Mouse (Mus musculus): Measurements from ENCODE around the gene Uba7. TPM values are rescaled to one million over a fixed set of nuclear protein-coding genes. Genes with fewer than 3 reads are reported as not detected.

The Uba7 gene
- polyA plus RNA-seq, 1 experiment, result 0.52 TPM

DNA sequence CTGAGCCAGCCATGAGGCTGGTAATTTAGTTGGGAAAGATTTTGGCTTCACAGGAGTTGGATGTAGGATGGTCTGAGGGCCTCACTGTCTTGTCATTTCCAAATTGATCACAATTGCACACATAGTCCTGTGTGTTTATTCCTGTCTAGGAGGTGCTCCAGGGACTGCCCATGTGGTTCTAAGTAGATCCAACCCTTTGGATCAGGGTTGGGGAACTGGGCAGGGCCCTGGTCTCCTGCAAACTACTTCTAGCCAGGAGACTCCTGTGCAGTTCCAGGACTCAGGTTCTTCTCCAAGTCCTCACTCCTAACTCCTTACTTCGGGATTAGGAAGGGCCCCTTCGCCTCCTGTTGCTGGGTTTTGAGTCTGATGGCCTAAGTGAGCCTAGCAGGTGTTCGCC, 39.9 kb upstream of the Uba7 start, which contains the start of gene Camkv:
TSS of gene Camkv (plus strand) at position 301 of the 400 bp plus-strand sequence.
- Histone ChIP-seq H3K27me3 (ENCODE audit: control insufficient read depth, insufficient read depth, low read length, poor library complexity, severe bottlenecking) (no peaks in the 10 kb centered on the region), H3K27ac (ENCODE audit: insufficient read depth, low read length) (no peak within 1 kb of the TSS), H3K9me3 (replicated peaks; ENCODE audit: control insufficient read depth, insufficient read depth, low read length, poor library complexity, severe bottlenecking) (no peaks in the 10 kb centered on the region), H3K36me3 (ENCODE audit: control insufficient read depth, insufficient read depth, low read length, poor library complexity, severe bottlenecking) (no peaks in the 10 kb centered on the region), H3K9ac (ENCODE audit: low read depth, poor library complexity, severe bottlenecking) (peak within 1 kb of the TSS; percentile 56), H3K4me3 (ENCODE audit: low read depth, low read length) (peak within 1 kb of the TSS; percentile 69), H3K4me1 (ENCODE audit: control insufficient read depth, insufficient read depth, low read length) (no peaks in the 10 kb centered on the region)
- TF ChIP-seq EP300 (IDR thresholded peaks at IDR 0.05; ENCODE audit: insufficient read depth, low read depth, low read length), result no peak
- no peak for TF ChIP-seq POLR2A (IDR thresholded peaks at IDR 0.05; ENCODE audit: insufficient read depth, low read length)
- TF ChIP-seq CTCF (IDR thresholded peaks at IDR 0.05; ENCODE audit: low read depth, low read length), result no peak

DNA sequence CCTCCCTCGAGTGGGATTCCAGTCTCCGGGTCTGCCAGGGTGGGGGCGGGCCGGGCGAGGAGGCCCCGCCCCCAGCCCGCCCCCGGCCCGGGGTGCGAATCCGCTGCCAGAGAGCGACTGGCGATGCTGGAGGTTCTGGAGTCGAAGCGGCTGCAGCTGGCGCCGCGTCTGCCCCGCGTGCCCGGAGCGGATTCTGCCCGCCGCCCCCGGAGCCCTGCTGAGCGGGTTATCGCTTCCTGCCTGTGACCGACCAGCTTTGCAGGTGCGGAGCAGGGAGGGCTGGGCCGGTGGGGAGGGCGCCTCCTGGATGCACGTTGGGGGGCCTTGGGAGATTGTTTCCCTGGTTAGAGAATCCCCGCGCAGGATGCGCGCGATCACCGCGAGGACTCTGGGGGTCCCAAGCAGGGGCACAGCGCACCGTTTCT, 39.5 kb upstream of the Uba7 start:
- Histone ChIP-seq H3K4me3 (ENCODE audit: low read depth, low read length) (peak overlapping the region; percentile 69), H3K9me3 (replicated peaks; ENCODE audit: control insufficient read depth, insufficient read depth, low read length, poor library complexity, severe bottlenecking) (no peaks in the 10 kb centered on the region), H3K27me3 (ENCODE audit: control insufficient read depth, insufficient read depth, low read length, poor library complexity, severe bottlenecking) (no peaks in the 10 kb centered on the region), H3K4me1 (ENCODE audit: control insufficient read depth, insufficient read depth, low read length) (no peaks in the 10 kb centered on the region), H3K36me3 (ENCODE audit: control insufficient read depth, insufficient read depth, low read length, poor library complexity, severe bottlenecking) (no peaks in the 10 kb centered on the region), H3K9ac (ENCODE audit: low read depth, poor library complexity, severe bottlenecking) (peak overlapping the region; percentile 56), H3K27ac (ENCODE audit: insufficient read depth, low read length) (no peak overlapping the region)
- no peak for TF ChIP-seq CTCF (IDR thresholded peaks at IDR 0.05; ENCODE audit: low read depth, low read length)
- TF ChIP-seq EP300 (IDR thresholded peaks at IDR 0.05; ENCODE audit: insufficient read depth, low read depth, low read length), result no peak
- TF ChIP-seq POLR2A (IDR thresholded peaks at IDR 0.05; ENCODE audit: insufficient read depth, low read length), result no peak

DNA sequence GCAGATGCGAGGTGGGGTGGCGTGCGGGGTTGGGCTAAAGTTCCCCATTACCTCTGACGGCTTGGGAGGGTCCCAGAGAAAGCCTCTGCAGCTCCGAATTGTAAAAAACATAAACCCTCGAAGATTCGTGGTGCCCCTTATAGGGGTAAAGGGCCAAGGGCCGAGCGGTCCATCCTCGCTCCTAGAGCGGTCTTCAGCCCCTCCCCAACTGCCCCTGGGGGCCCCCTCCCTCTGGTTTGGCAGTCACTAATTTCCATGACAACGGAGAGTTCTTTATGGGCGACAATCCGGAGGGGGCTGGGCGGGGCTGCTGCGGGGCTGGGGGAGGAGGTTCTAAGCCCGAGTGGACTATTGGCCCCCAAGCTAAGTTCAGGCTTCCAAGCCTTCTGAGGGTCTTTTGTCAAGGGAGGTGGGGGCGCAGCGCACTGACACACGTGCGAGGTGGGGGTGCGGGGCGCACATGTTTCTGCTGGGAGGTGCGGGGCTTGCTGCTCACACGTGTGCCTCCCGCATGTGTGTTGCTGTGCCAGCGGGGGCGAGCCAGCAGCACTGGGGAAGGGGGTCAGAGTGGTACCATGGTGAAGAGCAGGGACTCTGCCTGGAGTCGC, 39.0 kb upstream of the Uba7 start:
- H3K27ac ChIP-seq (ENCODE audit: insufficient read depth, low read length), result no peak overlapping the region
- no peaks in the 10 kb centered on the region for H3K4me1 ChIP-seq (ENCODE audit: control insufficient read depth, insufficient read depth, low read length)
- H3K9me3 ChIP-seq (replicated peaks; ENCODE audit: control insufficient read depth, insufficient read depth, low read length, poor library complexity, severe bottlenecking), result no peaks in the 10 kb centered on the region
- TF ChIP-seq POLR2A (IDR thresholded peaks at IDR 0.05; ENCODE audit: insufficient read depth, low read length) (no peak), EP300 (IDR thresholded peaks at IDR 0.05; ENCODE audit: insufficient read depth, low read depth, low read length) (0 out of 2 replicates have a peak, but pooled peaks have one; percentile 23), CTCF (IDR thresholded peaks at IDR 0.05; ENCODE audit: low read depth, low read length) (no peak)
- no peaks in the 10 kb centered on the region for H3K36me3 ChIP-seq (ENCODE audit: control insufficient read depth, insufficient read depth, low read length, poor library complexity, severe bottlenecking)
- H3K27me3 ChIP-seq (ENCODE audit: control insufficient read depth, insufficient read depth, low read length, poor library complexity, severe bottlenecking), result no peaks in the 10 kb centered on the region
- peak overlapping the region; percentile 56 for H3K9ac ChIP-seq (ENCODE audit: low read depth, poor library complexity, severe bottlenecking)
- peak overlapping the region; percentile 69 for H3K4me3 ChIP-seq (ENCODE audit: low read depth, low read length)

DNA sequence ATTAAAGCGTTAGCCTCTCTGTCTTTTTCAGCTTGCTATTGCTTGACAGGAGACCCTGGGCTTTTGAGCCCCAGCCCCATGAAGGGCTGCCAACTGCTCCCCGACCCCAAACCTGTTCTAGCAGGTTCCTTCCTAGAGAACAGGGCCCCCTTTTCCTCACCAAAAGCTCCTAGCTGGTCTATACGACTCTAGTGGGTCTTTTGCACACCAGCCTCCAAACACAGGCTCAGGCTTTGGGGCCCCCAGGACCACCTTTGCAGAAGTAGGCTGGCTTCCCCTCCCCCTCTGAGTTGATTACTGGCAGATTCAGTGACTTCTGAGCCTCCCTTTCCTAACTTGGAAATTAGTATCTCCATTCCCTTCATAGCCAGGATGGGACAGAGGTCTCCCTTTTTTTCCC, 38.5 kb upstream of the Uba7 start:
- TF ChIP-seq POLR2A (IDR thresholded peaks at IDR 0.05; ENCODE audit: insufficient read depth, low read length), result no peak
- no peak for TF ChIP-seq CTCF (IDR thresholded peaks at IDR 0.05; ENCODE audit: low read depth, low read length)
- no peak for TF ChIP-seq EP300 (IDR thresholded peaks at IDR 0.05; ENCODE audit: insufficient read depth, low read depth, low read length)
- no peak overlapping the region for H3K27ac ChIP-seq (ENCODE audit: insufficient read depth, low read length)

DNA sequence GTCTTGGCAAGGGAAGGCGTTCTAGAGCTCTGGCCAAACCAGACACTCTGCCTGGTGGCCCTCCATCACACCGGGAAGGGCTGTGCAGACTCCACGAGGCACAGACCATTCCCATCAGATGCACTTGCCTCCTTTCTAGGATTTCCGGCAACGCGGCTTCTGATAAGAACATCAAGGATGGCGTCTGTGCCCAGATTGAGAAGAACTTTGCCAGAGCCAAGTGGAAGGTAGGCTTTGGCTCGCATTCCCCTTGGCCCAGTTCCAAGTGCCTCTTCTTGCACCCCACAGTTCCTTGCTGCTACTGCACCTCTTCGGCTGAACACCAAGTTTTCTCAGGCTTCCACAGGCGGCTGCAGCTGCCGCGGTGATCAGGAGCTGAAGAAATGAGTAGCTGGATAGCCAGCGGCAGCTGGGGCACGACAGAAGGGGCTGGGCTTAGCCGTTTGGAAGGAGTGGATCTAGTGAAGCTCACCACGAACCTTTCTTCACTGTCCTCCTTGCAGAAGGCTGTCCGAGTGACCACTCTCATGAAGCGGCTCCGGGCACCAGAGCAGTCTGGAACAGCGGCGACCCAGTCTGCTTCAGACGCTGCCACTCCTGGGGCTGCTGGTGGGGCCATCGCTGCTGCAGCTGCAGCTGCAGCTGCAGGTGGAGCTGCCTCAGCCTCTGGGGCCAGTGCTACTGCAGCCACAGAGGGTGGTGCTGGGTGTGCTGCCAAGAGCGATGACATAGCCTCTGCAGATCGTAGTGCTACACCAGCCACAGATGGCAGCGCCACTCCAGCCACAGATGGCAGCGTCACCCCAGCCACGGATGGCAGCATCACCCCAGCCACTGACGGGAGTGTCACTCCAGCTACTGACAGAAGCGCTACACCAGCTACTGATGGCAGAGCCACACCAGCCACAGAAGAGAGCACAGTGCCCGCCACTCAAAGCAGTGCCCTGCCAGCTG, 27.8 kb upstream of the Uba7 start:
- no peaks in the 10 kb centered on the region for H3K27me3 ChIP-seq (ENCODE audit: control insufficient read depth, insufficient read depth, low read length, poor library complexity, severe bottlenecking)
- H3K36me3 ChIP-seq (ENCODE audit: control insufficient read depth, insufficient read depth, low read length, poor library complexity, severe bottlenecking), result no peaks in the 10 kb centered on the region
- no peak overlapping the region for H3K4me3 ChIP-seq (ENCODE audit: low read depth, low read length)
- H3K27ac ChIP-seq (ENCODE audit: insufficient read depth, low read length), result no peak overlapping the region
- TF ChIP-seq CTCF (IDR thresholded peaks at IDR 0.05; ENCODE audit: low read depth, low read length) (no peak), EP300 (IDR thresholded peaks at IDR 0.05; ENCODE audit: insufficient read depth, low read depth, low read length) (no peak), POLR2A (IDR thresholded peaks at IDR 0.05; ENCODE audit: insufficient read depth, low read length) (no peak)
- H3K4me1 ChIP-seq (ENCODE audit: control insufficient read depth, insufficient read depth, low read length), result no peaks in the 10 kb centered on the region
- H3K9me3 ChIP-seq (replicated peaks; ENCODE audit: control insufficient read depth, insufficient read depth, low read length, poor library complexity, severe bottlenecking), result no peaks in the 10 kb centered on the region
- no peak overlapping the region for H3K9ac ChIP-seq (ENCODE audit: low read depth, poor library complexity, severe bottlenecking)

More for the DNA sequence above, 38.5 kb upstream of the Uba7 start:
- no peaks in the 10 kb centered on the region for H3K9me3 ChIP-seq (replicated peaks; ENCODE audit: control insufficient read depth, insufficient read depth, low read length, poor library complexity, severe bottlenecking)
- no peaks in the 10 kb centered on the region for H3K27me3 ChIP-seq (ENCODE audit: control insufficient read depth, insufficient read depth, low read length, poor library complexity, severe bottlenecking)
- peak overlapping the region; percentile 39 for H3K4me3 ChIP-seq (ENCODE audit: low read depth, low read length)
- H3K9ac ChIP-seq (ENCODE audit: low read depth, poor library complexity, severe bottlenecking), result no peak overlapping the region
- H3K36me3 ChIP-seq (ENCODE audit: control insufficient read depth, insufficient read depth, low read length, poor library complexity, severe bottlenecking), result no peaks in the 10 kb centered on the region
- no peaks in the 10 kb centered on the region for H3K4me1 ChIP-seq (ENCODE audit: control insufficient read depth, insufficient read depth, low read length)
